Mouse (Mus musculus) hindbrain, embryonic 15.5 days (tissue): Measurements from ENCODE around the gene Arih2. TPM values are rescaled to one million over a fixed set of nuclear protein-coding genes. Genes with fewer than 3 reads are reported as not detected.

ENCODE experiments used
- ATAC-seq: fragments of 200-750 bp; cut with Nextera tagmentation; 2 replicates; pipeline ENCODE4 v1.8.0; 2017; ENCODE audit warnings: low read depth, moderate number of reproducible peaks, moderate TSS enrichment; ENCODE audit not compliant: low FRiP score
- H3K27ac ChIP-seq: fragments of 300-500 bp; sonication (generic); replicated peaks from 2 replicates; pipeline ENCODE4 v1.5.1; 2015; ENCODE audit warnings: mild to moderate bottlenecking, inconsistent platforms
- H3K27me3 ChIP-seq: fragments of 300-500 bp; sonication (generic); 2 replicates; pipeline ENCODE4 v1.6.1; 2015; ENCODE audit warnings: control low read depth, inconsistent platforms
- H3K36me3 ChIP-seq: fragments of 300-500 bp; sonication (generic); 2 replicates; pipeline ENCODE4 v1.6.1; 2015; ENCODE audit warnings: control low read depth, inconsistent platforms
- H3K4me1 ChIP-seq: fragments of 300-500 bp; sonication (generic); replicated peaks from 2 replicates; pipeline ENCODE4 v1.6.1; 2015; ENCODE audit warnings: control low read depth, inconsistent platforms
- H3K4me2 ChIP-seq: fragments of 300-500 bp; sonication (generic); 2 replicates; pipeline ENCODE4 v1.6.1; 2015; ENCODE audit warnings: moderate library complexity, mild to moderate bottlenecking, inconsistent platforms
- H3K4me3 ChIP-seq: fragments of 300-500 bp; sonication (generic); 2 replicates; pipeline ENCODE4 v1.5.1; 2015; ENCODE audit warnings: mild to moderate bottlenecking, inconsistent platforms
- H3K9ac ChIP-seq: fragments of 300-500 bp; sonication (generic); 2 replicates; pipeline ENCODE4 v1.6.1; 2015; ENCODE audit warnings: inconsistent platforms
- H3K9me3 ChIP-seq: fragments of 300-500 bp; sonication (generic); 2 replicates; pipeline ENCODE4 v1.6.1; 2016; ENCODE audit warnings: control low read depth, inconsistent platforms
- WGBS: fragments of 180-500 bp; shearing (Covaris S2); methylation state at CpG from one replicate; pipeline ENCODE4 v1.1.7; 2015; 5-methylcytosine and 5-hydroxymethylcytosine counted together
- microRNA counts: library from miRNA; unstranded; fragments of <30 nt; microRNA quantifications from one replicate; lab custom pipeline; 2016
- microRNA-seq: library from miRNA; unstranded; fragments of <30 nt; microRNA quantifications from one replicate; pipeline ENCODE4, GENCODE M21; 2016
- polyA plus RNA-seq: library from polyadenylated mRNA; unstranded; fragments of >200 nt; fragmentation: Nextera tagmentation; extraction: Ambion mirVana; gene quantifications from 2 replicates; pipeline ENCODE4 v1.2.1, GENCODE M21; 2015

The Arih2 gene
- polyA plus RNA-seq, 1 experiment from 2014 or later: 48.1 TPM

GRCm38 (mm10) chr9:108566815-108567776 is 82.1 kb downstream of the Arih2 start, which contains the start of gene Ndufaf3:
Gene Ndufaf3, minus strand, starts transcription at chr9:108567434.
- peak within 1 kb of the TSS; percentile 98 for H3K27ac ChIP-seq
- peak within 1 kb of the TSS; percentile 93 for H3K4me2 ChIP-seq
- H3K4me1 ChIP-seq: peaks cover 44% of the 10 kb centered on the region
- H3K27me3 ChIP-seq: no peaks in the 10 kb centered on the region
- peaks cover 34% of the 10 kb centered on the region for H3K36me3 ChIP-seq
- WGBS: under 1% methylated on average over 71 of the region's 73 CpGs
- peak within 1 kb of the TSS; percentile 69 for H3K4me3 ChIP-seq
- H3K9ac ChIP-seq: peak within 1 kb of the TSS; percentile 82
- peak; percentile 83 for ATAC-seq
- no peaks in the 10 kb centered on the region for H3K9me3 ChIP-seq

- H3K27ac ChIP-seq: peak overlapping the region; percentile 98
- no peaks in the 10 kb centered on the region for H3K27me3 ChIP-seq
- H3K4me1 ChIP-seq: peaks cover 54% of the 10 kb centered on the region
- peak; percentile 0; the same call in 1 of the 2 replicates for ATAC-seq
- H3K4me3 ChIP-seq: peak overlapping the region; percentile 69
- 11% methylated on average over 35 of the region's 35 CpGs for WGBS
- H3K9me3 ChIP-seq: no peaks in the 10 kb centered on the region
- peaks cover 27% of the 10 kb centered on the region for H3K36me3 ChIP-seq
- H3K9ac ChIP-seq: peak overlapping the region; percentile 82
- H3K4me2 ChIP-seq: peak overlapping the region; percentile 93
These were observed 83.0 kb downstream of the Arih2 start for GRCm38 (mm10) chr9:108565881-108566814.

GRCm38 (mm10) chr9:108564131-108564530 is 85.1 kb downstream of the Arih2 start:
- peaks cover 31% of the 10 kb centered on the region for H3K36me3 ChIP-seq
- H3K9ac ChIP-seq: no peak overlapping the region
- no peak overlapping the region for H3K4me3 ChIP-seq
- no peaks in the 10 kb centered on the region for H3K9me3 ChIP-seq
- H3K27ac ChIP-seq: no peak overlapping the region
- 89% methylated on average over 7 of the region's 7 CpGs for WGBS
- H3K4me1 ChIP-seq: peaks cover 43% of the 10 kb centered on the region
- no peak overlapping the region for H3K4me2 ChIP-seq
- no peaks in the 10 kb centered on the region for H3K27me3 ChIP-seq
- ATAC-seq: no peak

- Histone ChIP-seq H3K4me3 (no peak overlapping the region), H3K27ac (no peak overlapping the region), H3K9me3 (no peaks in the 10 kb centered on the region), H3K4me2 (no peak overlapping the region), H3K27me3 (no peaks in the 10 kb centered on the region), H3K4me1 (peaks cover 39% of the 10 kb centered on the region), H3K36me3 (peaks cover 36% of the 10 kb centered on the region), H3K9ac (no peak overlapping the region)
- ATAC-seq: no peak
- WGBS: 92% methylated on average over 8 of the region's 8 CpGs
These were observed 85.5 kb downstream of the Arih2 start for GRCm38 (mm10) chr9:108563671-108564070.

GRCm38 (mm10) chr9:108560227-108560841 is 88.9 kb downstream of the Arih2 start, which contains the start of gene Impdh2:
Gene Impdh2, plus strand, starts transcription at chr9:108560286.
- peak; percentile 98 for ATAC-seq
- Histone ChIP-seq H3K27ac (peak within 1 kb of the TSS; percentile 75), H3K4me2 (peak within 1 kb of the TSS; percentile 87), H3K4me1 (peaks cover 17% of the 10 kb centered on the region), H3K4me3 (peak within 1 kb of the TSS; percentile 51), H3K9ac (peak within 1 kb of the TSS; percentile 60), H3K9me3 (no peaks in the 10 kb centered on the region), H3K27me3 (no peaks in the 10 kb centered on the region), H3K36me3 (peaks cover 63% of the 10 kb centered on the region)
- WGBS: under 1% methylated on average over 53 of the region's 53 CpGs

GRCm38 (mm10) chr9:108559169-108559568 is 90.0 kb downstream of the Arih2 start:
- Histone ChIP-seq H3K27ac (no peak overlapping the region), H3K9ac (no peak overlapping the region), H3K4me1 (peaks cover 17% of the 10 kb centered on the region), H3K4me3 (no peak overlapping the region), H3K36me3 (peaks cover 61% of the 10 kb centered on the region), H3K9me3 (no peaks in the 10 kb centered on the region), H3K27me3 (no peaks in the 10 kb centered on the region), H3K4me2 (no peak overlapping the region)
- 93% methylated on average over 4 of the region's 4 CpGs for WGBS
- ATAC-seq: no peak

MicroRNA genes within 50 kb of the gene (microRNA counts, 519-probe panel; counts per million panel counts)
- microRNA mmu-miR-191 (lab: Ali Mortazavi, UCI): 2,953 counts per million, percentile 58 among the panel's probes with 10 or more counts
- microRNA mmu-miR-425 (lab: Ali Mortazavi, UCI): 2,832 counts per million, percentile 54 among the panel's probes with 10 or more counts

Small RNAs within 50 kb of the gene (microRNA-seq; reads per million reads assigned to microRNA genes)
- gene Gm24083: not detected
- not detected for gene Gm26298
- not detected for gene Mir191
- 981 reads per million, percentile 77 among the genes with 10 or more reads in this experiment for gene Mir425

Other genes starting within 250 kb of the Arih2 start
- 1.6 and 2.5 TPM in 2 replicates for gene Ccdc36, start 220.9 kb downstream of the Arih2 start, polyA plus RNA-seq
- not detected in 2 replicates for gene BC048562, start 212.9 kb downstream of the Arih2 start, polyA plus RNA-seq
- gene Ccdc71, start 188.9 kb downstream of the Arih2 start, polyA plus RNA-seq: 57.5 and 63.4 TPM in 2 replicates
- 67.5 and 70.8 TPM in 2 replicates for gene Klhdc8b, start 187.8 kb downstream of the Arih2 start, polyA plus RNA-seq
- 24.1 and 25.1 TPM in 2 replicates for gene Lamb2, start 169.7 kb downstream of the Arih2 start, polyA plus RNA-seq
- gene Usp19, start 158.8 kb downstream of the Arih2 start, polyA plus RNA-seq: 76.5 and 80.8 TPM in 2 replicates
- gene Qars, start 141.7 kb downstream of the Arih2 start, polyA plus RNA-seq: 62.8 and 63.8 TPM in 2 replicates
- gene Qrich1, start 132.6 kb downstream of the Arih2 start, polyA plus RNA-seq: 118 and 127 TPM in 2 replicates
- gene Impdh2, start 89.1 kb downstream of the Arih2 start, polyA plus RNA-seq: 109 and 111 TPM in 2 replicates
- gene Ndufaf3, start 82.0 kb downstream of the Arih2 start, polyA plus RNA-seq: 73.4 and 78.5 TPM in 2 replicates
- gene Dalrd3, start 79.5 kb downstream of the Arih2 start, polyA plus RNA-seq: 304 and 323 TPM in 2 replicates
- gene Wdr6, start 70.6 kb downstream of the Arih2 start, polyA plus RNA-seq: 308 and 313 TPM in 2 replicates
- gene P4htm, start 51.7 kb downstream of the Arih2 start, polyA plus RNA-seq: 34.9 and 35.1 TPM in 2 replicates
- gene Slc25a20, start 12.7 kb upstream of the Arih2 start, polyA plus RNA-seq: 43.3 and 47.7 TPM in 2 replicates
- 62.4 and 65.9 TPM in 2 replicates for gene Prkar2a, start 39.9 kb upstream of the Arih2 start, polyA plus RNA-seq
- 180 and 206 TPM in 2 replicates for gene Ip6k2, start 134.4 kb upstream of the Arih2 start, polyA plus RNA-seq
- 30.3 and 30.7 TPM in 2 replicates for gene Nckipsd, start 159.0 kb upstream of the Arih2 start, polyA plus RNA-seq
- gene Celsr3, start 176.9 kb upstream of the Arih2 start, polyA plus RNA-seq: 12.7 and 14.6 TPM in 2 replicates
- 19.5 and 22.1 TPM in 2 replicates for gene Slc26a6, start 203.9 kb upstream of the Arih2 start, polyA plus RNA-seq